Mouse (Mus musculus): ENCODE data around the gene Spg21. TPM values are rescaled to one million over a fixed set of nuclear protein-coding genes. Genes with fewer than 3 reads are reported as not detected.

The Spg21 gene
- total RNA-seq, 1 experiment from 2014 or later: 67.1 TPM

- no peak for ATAC-seq (replicated peaks in 1 of 2; ENCODE audit: insufficient read depth in 1 of 2, low FRiP score in 2 of 2, low TSS enrichment in 1 of 2, low read depth in 1 of 2, poor library complexity in 2 of 2, severe bottlenecking in 2 of 2)
Measured at GRCm38 (mm10) chr9:65462544-65462943, 1.8 kb downstream of the Spg21 start.

DNA sequence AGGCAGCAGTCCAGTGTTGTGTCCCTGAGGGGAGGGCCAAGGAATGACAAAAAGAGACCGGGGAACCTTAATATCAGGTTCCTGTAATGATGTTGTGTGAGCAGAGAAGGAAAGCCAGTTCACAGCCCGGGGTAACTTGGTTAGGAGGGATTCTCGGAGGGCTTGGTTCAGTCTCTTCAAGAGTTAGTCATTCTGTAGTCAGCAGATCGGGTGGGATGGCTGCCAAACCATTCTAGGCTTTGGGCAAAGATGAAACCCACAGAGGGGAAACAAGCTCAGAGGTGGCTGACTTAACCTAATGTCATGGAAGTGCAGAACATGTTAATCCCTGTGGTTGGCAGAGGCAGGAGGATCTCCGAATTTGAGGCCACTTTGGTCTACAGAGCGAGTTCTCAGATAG lies 3.4 kb downstream of the Spg21 start:
- ATAC-seq (replicated peaks in 1 of 2; ENCODE audit: insufficient read depth in 1 of 2, low FRiP score in 2 of 2, low TSS enrichment in 1 of 2, low read depth in 1 of 2, poor library complexity in 2 of 2, severe bottlenecking in 2 of 2): no peak

DNA sequence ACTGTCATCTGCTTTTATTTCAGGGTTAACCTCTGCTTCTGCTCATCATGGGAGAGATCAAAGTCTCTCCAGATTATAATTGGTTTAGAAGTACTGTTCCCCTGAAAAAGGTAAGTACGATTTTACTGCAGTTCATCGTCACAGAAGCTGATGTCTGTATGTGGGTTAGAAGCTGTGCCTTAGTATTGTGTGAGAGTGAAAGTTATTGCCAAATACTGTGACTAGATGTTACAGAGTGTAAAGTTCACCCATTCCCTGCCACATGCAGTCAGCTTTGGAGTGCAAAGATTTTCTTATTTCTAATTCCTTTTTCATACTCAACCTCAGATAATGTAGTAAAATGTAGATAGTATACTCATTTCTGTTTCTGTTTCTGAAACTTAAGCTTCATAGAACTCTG lies 4.5 kb downstream of the Spg21 start:
- no peak for ATAC-seq (replicated peaks in 1 of 2; ENCODE audit: insufficient read depth in 1 of 2, low FRiP score in 2 of 2, low TSS enrichment in 1 of 2, low read depth in 1 of 2, poor library complexity in 2 of 2, severe bottlenecking in 2 of 2)

DNA sequence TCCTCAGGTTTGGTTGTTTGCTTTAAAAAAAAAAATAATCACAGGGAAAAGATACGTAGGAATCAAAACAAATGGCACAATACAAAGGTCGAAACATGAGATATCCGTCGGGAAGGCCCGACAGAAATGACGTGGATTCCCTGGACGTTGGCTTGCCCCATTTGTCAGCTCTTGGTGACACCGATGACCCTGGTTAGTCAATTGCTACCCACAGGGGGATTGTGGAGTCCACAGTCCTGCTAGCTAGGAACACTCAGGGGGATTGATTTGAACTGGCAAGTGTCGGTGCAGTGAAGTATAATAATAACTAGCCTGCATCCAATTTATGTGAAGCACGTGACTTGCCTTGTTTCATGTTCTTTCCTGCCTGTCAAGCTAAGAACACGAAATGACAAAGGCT lies 6.9 kb downstream of the Spg21 start:
- ATAC-seq (replicated peaks in 1 of 2; ENCODE audit: insufficient read depth in 1 of 2, low FRiP score in 2 of 2, low TSS enrichment in 1 of 2, low read depth in 1 of 2, poor library complexity in 2 of 2, severe bottlenecking in 2 of 2): no peak

DNA sequence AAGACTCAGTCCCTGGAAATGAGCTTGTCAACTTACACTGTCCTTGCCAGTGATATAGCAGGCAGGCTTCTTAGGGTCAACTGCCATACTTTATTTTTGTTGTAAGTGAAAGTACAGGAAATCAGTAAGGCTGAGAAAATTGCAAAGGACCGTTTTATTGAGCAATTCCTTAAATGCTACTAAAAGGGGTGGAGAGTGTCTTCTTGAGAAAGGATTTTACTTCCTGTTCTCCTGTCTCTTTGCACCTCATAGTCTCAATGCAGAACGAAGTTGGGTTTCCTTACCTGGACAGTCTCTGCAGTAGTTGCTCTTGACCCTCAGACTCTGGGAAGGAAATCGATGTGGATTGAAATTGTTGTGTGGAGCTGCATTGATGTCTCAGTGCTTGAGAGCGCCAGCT lies 12.0 kb downstream of the Spg21 start:
- ATAC-seq (replicated peaks in 1 of 2; ENCODE audit: insufficient read depth in 1 of 2, low FRiP score in 2 of 2, low TSS enrichment in 1 of 2, low read depth in 1 of 2, poor library complexity in 2 of 2, severe bottlenecking in 2 of 2): no peak

DNA sequence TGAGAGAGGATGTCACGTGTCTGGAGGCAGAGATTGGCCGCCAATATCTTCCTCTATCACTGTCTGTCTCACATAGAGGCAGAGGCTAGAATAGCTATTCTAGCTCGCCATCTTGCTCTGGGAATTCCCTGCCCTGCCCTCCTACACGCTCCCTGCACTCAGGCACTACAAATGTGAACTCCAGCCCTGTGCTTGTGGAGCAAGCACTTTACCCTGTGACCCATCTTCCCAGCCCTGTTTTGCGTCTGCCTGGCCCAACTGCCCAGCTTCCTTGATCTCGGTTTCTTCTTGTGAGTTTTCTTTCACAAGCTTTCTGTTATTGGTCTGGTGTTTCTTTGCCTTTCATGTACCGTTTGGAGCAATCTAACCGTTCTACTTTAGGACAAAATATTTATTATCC lies 18.4 kb downstream of the Spg21 start:
- ATAC-seq (replicated peaks in 1 of 2; ENCODE audit: insufficient read depth in 1 of 2, low FRiP score in 2 of 2, low TSS enrichment in 1 of 2, low read depth in 1 of 2, poor library complexity in 2 of 2, severe bottlenecking in 2 of 2): no peak

GRCm38 (mm10) chr9:65480071-65480470 lies 19.3 kb downstream of the Spg21 start:
- ATAC-seq (replicated peaks in 1 of 2; ENCODE audit: insufficient read depth in 1 of 2, low FRiP score in 2 of 2, low TSS enrichment in 1 of 2, low read depth in 1 of 2, poor library complexity in 2 of 2, severe bottlenecking in 2 of 2): no peak

- ATAC-seq (replicated peaks in 1 of 2; ENCODE audit: insufficient read depth in 1 of 2, low FRiP score in 2 of 2, low TSS enrichment in 1 of 2, low read depth in 1 of 2, poor library complexity in 2 of 2, severe bottlenecking in 2 of 2): no peak
Measured at GRCm38 (mm10) chr9:65491476-65491875, 30.7 kb downstream of the Spg21 start.

- no peak for ATAC-seq (replicated peaks in 1 of 2; ENCODE audit: insufficient read depth in 1 of 2, low FRiP score in 2 of 2, low TSS enrichment in 1 of 2, low read depth in 1 of 2, poor library complexity in 2 of 2, severe bottlenecking in 2 of 2)
Measured at GRCm38 (mm10) chr9:65492351-65492750, 31.6 kb downstream of the Spg21 start.

GRCm38 (mm10) chr9:65492851-65493250 lies 32.1 kb downstream of the Spg21 start:
- 0 out of 4 replicates have a peak, but pooled peaks of 1 of the 2 experiments have one; percentile 36 for ATAC-seq (replicated peaks in 1 of 2; ENCODE audit: insufficient read depth in 1 of 2, low FRiP score in 2 of 2, low TSS enrichment in 1 of 2, low read depth in 1 of 2, poor library complexity in 2 of 2, severe bottlenecking in 2 of 2)

- no peak for ATAC-seq (replicated peaks in 1 of 2; ENCODE audit: insufficient read depth in 1 of 2, low FRiP score in 2 of 2, low TSS enrichment in 1 of 2, low read depth in 1 of 2, poor library complexity in 2 of 2, severe bottlenecking in 2 of 2)
Measured at GRCm38 (mm10) chr9:65502146-65502545, 41.4 kb downstream of the Spg21 start.

- no peak for ATAC-seq (replicated peaks in 1 of 2; ENCODE audit: insufficient read depth in 1 of 2, low FRiP score in 2 of 2, low TSS enrichment in 1 of 2, low read depth in 1 of 2, poor library complexity in 2 of 2, severe bottlenecking in 2 of 2)
Measured at GRCm38 (mm10) chr9:65502721-65503505, 42.2 kb downstream of the Spg21 start.

DNA sequence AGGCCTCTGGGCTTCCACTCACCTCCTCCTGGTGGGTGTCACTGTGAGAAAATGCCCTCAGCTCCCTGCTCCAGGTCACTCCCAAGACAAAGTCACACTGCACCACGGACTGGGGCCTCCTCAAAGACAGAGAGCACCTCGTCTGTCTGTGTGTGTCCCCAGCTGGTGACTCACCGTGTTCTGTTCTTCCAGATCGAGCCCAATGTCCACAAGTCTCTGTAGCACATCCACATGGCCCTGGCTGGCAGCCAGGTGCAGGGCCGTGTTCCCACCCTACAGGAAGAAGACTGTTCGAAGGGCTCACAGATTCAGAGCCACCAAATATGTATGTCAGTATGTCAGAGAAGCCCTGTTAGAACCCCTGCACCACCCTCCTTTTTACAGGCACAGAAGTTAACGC lies 47.7 kb downstream of the Spg21 start:
- ATAC-seq (replicated peaks in 1 of 2; ENCODE audit: insufficient read depth in 1 of 2, low FRiP score in 2 of 2, low TSS enrichment in 1 of 2, low read depth in 1 of 2, poor library complexity in 2 of 2, severe bottlenecking in 2 of 2): no peak

GRCm38 (mm10) chr9:65512520-65512919 lies 51.8 kb downstream of the Spg21 start:
- no peak for ATAC-seq (replicated peaks in 1 of 2; ENCODE audit: insufficient read depth in 1 of 2, low FRiP score in 2 of 2, low TSS enrichment in 1 of 2, low read depth in 1 of 2, poor library complexity in 2 of 2, severe bottlenecking in 2 of 2)

DNA sequence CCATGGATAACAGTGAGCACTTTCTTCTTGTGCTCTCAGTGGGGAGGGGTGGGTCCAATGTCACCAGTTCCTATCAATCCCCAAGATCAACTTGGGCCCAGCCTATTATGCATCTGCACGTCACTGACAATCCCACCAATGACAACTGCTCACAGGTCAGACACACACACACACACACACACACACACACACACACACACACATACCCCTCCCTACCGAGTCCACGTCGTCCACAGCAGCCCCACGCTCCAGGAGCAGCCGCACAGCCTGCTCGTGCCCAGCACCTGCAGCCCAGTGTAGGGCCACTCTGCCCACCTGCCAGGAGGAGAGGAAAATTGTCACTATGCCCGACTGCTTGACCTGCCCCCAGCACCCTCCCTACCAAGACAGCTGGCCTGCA lies 53.7 kb downstream of the Spg21 start:
- no peak for ATAC-seq (replicated peaks in 1 of 2; ENCODE audit: insufficient read depth in 1 of 2, low FRiP score in 2 of 2, low TSS enrichment in 1 of 2, low read depth in 1 of 2, poor library complexity in 2 of 2, severe bottlenecking in 2 of 2)

DNA sequence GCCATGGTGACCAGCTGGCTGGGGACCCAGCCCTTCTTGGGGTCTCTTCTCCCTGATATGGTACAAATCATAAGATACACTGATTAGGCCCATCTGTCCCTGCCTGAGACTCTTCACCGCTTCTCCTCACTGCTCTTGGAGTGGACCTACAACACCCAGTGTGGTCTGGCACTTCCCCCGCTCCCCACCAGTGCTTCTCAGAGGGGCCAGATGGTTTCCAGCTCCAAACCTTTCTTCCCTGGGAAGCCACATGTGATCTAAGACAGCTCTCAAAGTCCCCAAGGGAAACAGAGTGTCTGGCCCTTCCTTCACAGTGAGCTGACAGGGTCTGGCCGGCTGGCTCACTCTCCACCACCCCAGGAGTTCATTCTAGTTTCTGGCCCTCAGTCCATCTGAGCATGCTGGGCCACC lies 54.1 kb downstream of the Spg21 start:
- ATAC-seq (replicated peaks in 1 of 2; ENCODE audit: insufficient read depth in 1 of 2, low FRiP score in 2 of 2, low TSS enrichment in 1 of 2, low read depth in 1 of 2, poor library complexity in 2 of 2, severe bottlenecking in 2 of 2): no peak

DNA sequence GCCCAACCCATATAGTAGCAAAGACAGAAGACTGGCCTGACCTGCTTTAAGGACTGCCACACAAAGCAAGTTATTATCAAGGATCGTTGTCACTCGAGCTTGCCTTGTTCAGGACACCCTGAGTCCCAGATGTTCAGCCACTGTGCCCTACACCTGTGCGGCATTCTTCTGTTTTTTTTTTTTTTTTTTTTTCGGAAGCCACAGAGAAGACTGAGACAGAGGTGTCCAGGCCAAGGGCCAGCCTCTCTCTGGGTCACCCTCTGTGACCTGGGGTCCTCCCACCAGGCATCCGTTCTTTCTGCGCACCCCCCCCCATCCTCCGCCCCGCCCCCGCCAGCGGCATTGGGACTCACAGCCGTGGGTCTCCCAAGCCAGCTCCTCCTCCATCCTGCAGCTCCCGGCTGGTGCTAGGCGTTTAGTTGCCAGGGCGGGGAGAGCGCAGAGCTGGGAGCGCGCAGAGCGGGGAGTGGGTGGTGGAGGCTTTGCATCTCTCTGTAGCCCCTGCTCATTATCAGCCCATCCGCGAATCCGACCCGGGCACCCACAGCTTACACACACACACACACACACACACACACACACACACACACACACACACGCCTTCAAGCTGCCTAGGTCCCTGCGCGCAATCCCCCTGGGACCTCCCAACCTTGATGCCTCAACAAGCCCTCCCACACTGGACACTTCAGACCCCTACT lies 59.2 kb downstream of the Spg21 start, which contains the start of gene Ankdd1a:
Gene Ankdd1a (minus strand): TSS at position 387 of the 698 bp plus-strand sequence.
- no peak for ATAC-seq (replicated peaks in 1 of 2; ENCODE audit: insufficient read depth in 1 of 2, low FRiP score in 2 of 2, low TSS enrichment in 1 of 2, low read depth in 1 of 2, poor library complexity in 2 of 2, severe bottlenecking in 2 of 2)

DNA sequence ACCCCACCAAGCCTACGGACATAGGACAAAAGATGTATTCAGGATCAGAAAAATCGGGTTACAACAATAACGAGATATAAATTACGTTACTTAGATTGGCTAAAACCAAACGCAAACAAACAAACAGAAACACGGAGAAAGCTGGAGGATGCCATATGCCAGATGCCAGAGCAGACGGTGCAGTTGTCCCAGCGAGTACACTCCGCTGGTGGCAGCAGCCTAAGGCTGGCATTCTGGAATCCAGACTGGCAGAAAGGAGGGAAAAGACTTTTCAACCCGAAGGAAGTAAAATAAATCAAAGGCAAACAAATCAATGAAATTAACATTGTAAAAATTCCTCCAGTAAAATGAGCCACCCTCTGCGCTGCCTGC lies 59.7 kb downstream of the Spg21 start:
- ATAC-seq (replicated peaks in 1 of 2; ENCODE audit: insufficient read depth in 1 of 2, low FRiP score in 2 of 2, low TSS enrichment in 1 of 2, low read depth in 1 of 2, poor library complexity in 2 of 2, severe bottlenecking in 2 of 2): no peak

All from hematopoietic stem cell, adult 5-6 weeks (primary cell).